Mouse (Mus musculus): ENCODE data around the gene Lrrk1.

DNA sequence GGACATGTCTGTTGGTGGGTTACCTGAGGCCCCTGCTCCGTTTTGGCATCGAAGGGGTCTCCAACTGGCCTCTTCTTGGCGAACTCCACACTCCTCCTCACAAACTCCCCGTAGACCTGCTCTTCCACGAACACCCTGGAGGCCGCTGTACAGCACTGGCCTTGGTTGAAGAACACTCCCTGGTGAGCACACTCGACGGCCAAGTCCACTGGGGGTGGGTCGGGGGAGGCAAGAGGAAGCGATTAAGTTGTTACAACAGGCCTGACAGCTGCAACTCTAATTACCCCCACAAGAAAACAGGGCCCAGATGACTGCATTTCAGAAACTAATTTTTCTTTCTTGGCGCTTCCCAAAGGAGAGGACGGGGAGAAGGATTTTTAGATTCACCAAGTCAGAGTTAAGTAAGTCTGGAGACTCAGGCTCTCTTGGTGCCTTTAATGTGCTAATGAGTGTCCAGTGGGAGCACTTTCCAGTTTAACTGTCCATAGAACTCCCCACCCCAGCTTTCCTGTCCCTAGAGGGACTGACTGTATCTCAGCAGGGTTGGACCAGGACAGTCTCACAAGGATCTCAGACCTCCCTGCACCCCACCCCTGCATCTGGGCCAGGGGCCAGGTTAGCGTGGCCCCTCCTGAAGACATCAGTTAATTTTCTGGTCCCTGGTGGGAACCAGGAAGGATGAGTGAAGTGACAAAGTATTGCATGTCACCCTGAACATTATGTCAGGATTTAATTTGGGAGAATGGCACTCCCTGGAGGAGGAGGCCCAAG is 18.0 kb upstream of the Lrrk1 start:
- no peak for TF ChIP-seq POLR2A (IDR thresholded peaks at IDR 0.05; ENCODE audit: borderline replicate concordance, extremely low read depth, low read depth, low read length)
- TF ChIP-seq CTCF (IDR thresholded peaks at IDR 0.05; ENCODE audit: insufficient read depth, low read length), result no peak
